Mouse (Mus musculus) hindbrain, embryonic 14.5 days (tissue): ENCODE measurements at regions not wholly inside any gene's neighbourhood (a gene's known extent, or its start where the extent isn't known, plus 50 kb on each side); places are given as distances from the start of the nearest gene placed in this dataset.

Source experiments
- ATAC-seq: fragments of 200-750 bp; cut with Nextera tagmentation; 2 replicates; pipeline ENCODE4 v1.8.0; 2017; ENCODE audit warnings: moderate number of reproducible peaks, mild to moderate bottlenecking, moderate TSS enrichment, moderate library complexity; ENCODE audit not compliant: low FRiP score
- DNase-seq: peaks from one replicate; pipeline ENCODE4 v3.0.0-alpha.2; 2015; ENCODE audit warnings: low spot score
- H3K27ac ChIP-seq: fragments of 300-500 bp; sonication (generic); 2 replicates; pipeline ENCODE4 v1.5.1; 2014; ENCODE audit warnings: mild to moderate bottlenecking, moderate library complexity
- H3K27me3 ChIP-seq: fragments of 300-500 bp; sonication (generic); 2 replicates; pipeline ENCODE4 v1.6.1; 2014; ENCODE audit warnings: mild to moderate bottlenecking, low read length, mixed read lengths; ENCODE audit not compliant: control insufficient read depth, insufficient read depth
- H3K36me3 ChIP-seq: fragments of 300-500 bp; sonication (generic); replicated peaks from 2 replicates; pipeline ENCODE4 v1.6.1; 2014; ENCODE audit not compliant: control insufficient read depth, insufficient read depth
- H3K4me1 ChIP-seq: fragments of 300-500 bp; sonication (generic); replicated peaks from 2 replicates; pipeline ENCODE4 v1.6.1; 2014; ENCODE audit warnings: antibody characterized with exemption, low read length, mixed read lengths; ENCODE audit not compliant: control insufficient read depth, insufficient read depth
- H3K4me2 ChIP-seq: fragments of 300-500 bp; sonication (generic); replicated peaks from 2 replicates; pipeline ENCODE4 v1.6.1; 2014; ENCODE audit warnings: mild to moderate bottlenecking, moderate library complexity
- H3K4me3 ChIP-seq: fragments of 300-500 bp; sonication (generic); replicated peaks from 2 replicates; pipeline ENCODE4 v1.5.1; 2014; ENCODE audit warnings: mild to moderate bottlenecking, low read length
- H3K9ac ChIP-seq: fragments of 300-500 bp; sonication (generic); 2 replicates; pipeline ENCODE4 v1.6.1; 2014
- H3K9me3 ChIP-seq: fragments of 300-500 bp; sonication (generic); 2 replicates; pipeline ENCODE4 v1.6.1; 2016; ENCODE audit warnings: low read length; ENCODE audit not compliant: control insufficient read depth
- WGBS: fragments of 180-500 bp; shearing (Covaris S2); extraction: QIAGEN DNeasy Blood & Tissue Kit; methylation state at CpG from one replicate; pipeline ENCODE4 v1.1.7; 2014; 5-methylcytosine and 5-hydroxymethylcytosine counted together

DNA sequence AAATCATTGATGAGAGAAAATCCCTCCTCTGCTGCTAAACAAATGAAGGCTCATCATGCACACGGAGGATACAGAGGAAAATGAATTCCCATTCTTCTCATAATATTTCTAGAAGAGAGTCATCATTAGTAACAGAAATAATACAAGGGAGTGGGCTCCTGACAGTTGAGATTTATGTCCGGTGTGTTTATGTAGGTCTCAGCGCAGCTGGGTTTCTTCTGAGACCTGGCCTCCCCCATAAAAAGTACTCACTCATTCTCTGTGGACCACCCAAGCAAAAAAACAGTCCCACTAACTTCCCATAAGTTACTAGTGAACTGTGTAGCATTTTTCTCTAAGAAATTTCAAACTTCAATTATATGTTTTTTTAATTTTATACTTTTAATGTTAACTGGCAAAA lies 792.7 kb upstream of the Map3k7 start:
- Histone ChIP-seq H3K4me2 (no peak overlapping the region), H3K27me3 (no peaks in the 10 kb centered on the region), H3K9me3 (no peaks in the 10 kb centered on the region), H3K4me3 (no peak overlapping the region), H3K9ac (no peak overlapping the region), H3K27ac (no peak overlapping the region), H3K4me1 (no peaks in the 10 kb centered on the region; the same call in 1 of the 2 replicates), H3K36me3 (no peaks in the 10 kb centered on the region)
- DNase-seq (no peak), ATAC-seq (no peak)
- 74% methylated on average over 3 of the region's 3 CpGs for WGBS

DNA sequence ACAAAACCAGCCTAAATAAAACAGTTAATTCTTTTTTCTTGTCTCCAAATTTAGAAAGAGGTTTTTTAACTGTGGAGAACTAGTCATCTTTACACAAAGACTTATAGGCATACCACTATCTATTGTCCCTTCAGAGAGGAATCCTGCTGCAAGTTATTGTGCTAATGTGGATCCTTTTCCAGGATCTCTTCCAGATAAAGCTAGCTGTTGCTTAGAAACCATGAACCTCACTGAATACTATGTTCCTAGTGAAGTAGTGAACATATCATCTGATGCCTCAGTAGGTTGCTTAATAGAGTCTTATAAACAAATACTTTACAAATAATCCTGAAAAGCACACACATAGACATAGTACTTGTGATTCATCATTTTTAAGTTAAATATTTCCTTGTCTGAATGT lies 766.0 kb upstream of the Map3k7 start:
- no peak overlapping the region for H3K4me3 ChIP-seq
- no peak overlapping the region for H3K9ac ChIP-seq
- H3K36me3 ChIP-seq = no peaks in the 10 kb centered on the region
- DNase-seq (no peak), ATAC-seq (no peak)
- H3K4me1 ChIP-seq = no peaks in the 10 kb centered on the region
- H3K27me3 ChIP-seq = no peaks in the 10 kb centered on the region
- no peak overlapping the region for H3K27ac ChIP-seq
- no peaks in the 10 kb centered on the region for H3K9me3 ChIP-seq
- H3K4me2 ChIP-seq = no peak overlapping the region

DNA sequence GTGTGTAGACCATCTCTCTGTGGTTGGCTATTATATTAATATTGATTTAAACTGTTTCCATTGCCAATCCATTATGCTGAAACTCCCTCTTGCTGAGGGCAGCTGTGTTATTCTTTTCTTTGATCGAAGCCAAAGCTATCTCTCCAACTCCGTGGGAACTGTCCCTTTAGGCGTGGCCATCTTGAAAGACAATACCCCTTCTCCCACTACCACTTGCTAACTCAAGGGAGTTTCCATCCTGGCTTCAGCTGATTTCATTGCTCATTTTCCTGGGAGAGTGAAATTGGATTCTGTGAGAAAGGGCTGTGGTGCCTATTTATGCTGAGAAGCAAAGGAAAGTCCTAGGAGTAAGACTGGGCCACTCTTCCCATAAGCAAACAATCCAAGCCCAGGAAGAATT lies 760.6 kb upstream of the Map3k7 start:
- H3K4me3 ChIP-seq = no peak overlapping the region
- no peaks in the 10 kb centered on the region for H3K4me1 ChIP-seq
- H3K27ac ChIP-seq = no peak overlapping the region
- no peaks in the 10 kb centered on the region for H3K27me3 ChIP-seq
- H3K9ac ChIP-seq = no peak overlapping the region
- no peak for ATAC-seq
- no peaks in the 10 kb centered on the region for H3K9me3 ChIP-seq
- H3K36me3 ChIP-seq = no peaks in the 10 kb centered on the region
- DNase-seq = no peak
- H3K4me2 ChIP-seq = no peak overlapping the region
- 71% methylated on average over 3 of the region's 3 CpGs for WGBS

DNA sequence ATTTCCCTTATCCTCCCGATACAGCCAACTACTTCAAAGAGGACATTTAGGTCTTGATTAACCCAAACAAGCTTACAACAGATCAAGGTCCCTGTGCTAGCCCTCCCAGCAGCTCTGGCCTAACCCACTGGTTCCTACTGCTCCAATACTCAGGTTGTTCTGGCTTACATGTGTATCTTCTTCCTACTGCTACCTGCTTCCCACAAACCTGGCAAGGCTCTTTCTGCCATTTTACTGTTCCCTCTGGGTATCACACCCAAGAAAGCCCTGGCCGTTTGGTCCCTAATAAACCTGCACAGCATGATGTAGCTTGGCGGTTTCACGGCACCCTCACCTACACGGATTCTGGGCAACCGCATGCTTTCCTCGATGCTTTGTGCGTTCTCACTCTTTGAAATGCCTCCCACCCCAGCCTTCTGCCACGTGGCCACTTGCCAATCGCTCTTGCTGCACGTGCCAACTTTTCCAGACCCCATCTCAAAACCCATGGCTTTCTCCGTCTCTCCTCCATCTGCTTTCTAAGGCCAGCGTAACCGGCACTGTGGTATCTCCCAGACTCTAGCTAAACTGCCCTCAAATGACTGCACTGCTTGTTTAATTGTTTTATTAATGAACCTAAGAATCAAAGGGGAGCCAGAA lies 758.4 kb upstream of the Map3k7 start:
- Histone ChIP-seq H3K36me3 (no peaks in the 10 kb centered on the region), H3K27ac (no peak overlapping the region), H3K4me2 (no peak overlapping the region), H3K4me3 (no peak overlapping the region), H3K9ac (no peak overlapping the region), H3K9me3 (no peaks in the 10 kb centered on the region), H3K27me3 (no peaks in the 10 kb centered on the region), H3K4me1 (no peaks in the 10 kb centered on the region)
- WGBS = 67% methylated on average over 14 of the region's 14 CpGs
- 0 out of 2 replicates have a peak, but pooled peaks have one; percentile 55 for ATAC-seq
- peak; percentile 44 for DNase-seq

DNA sequence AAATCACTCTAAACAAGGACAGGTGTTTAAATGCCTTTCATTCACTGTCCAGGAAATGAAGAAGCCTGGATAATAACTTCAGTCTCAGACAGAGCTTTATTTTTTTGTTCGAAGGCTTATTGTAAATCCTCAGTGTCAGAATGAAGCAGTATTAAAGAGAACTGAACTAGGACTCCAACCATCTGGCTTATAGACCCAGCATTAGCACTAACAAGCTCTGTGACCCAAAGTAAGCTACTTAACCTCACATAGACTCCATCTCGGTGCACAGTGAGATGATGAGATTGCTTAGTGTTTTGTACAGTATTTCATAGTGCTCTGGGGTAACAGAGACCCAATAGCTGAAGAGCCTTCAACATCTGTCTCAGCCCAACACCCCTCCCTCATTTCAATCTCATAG lies 738.2 kb upstream of the Map3k7 start:
- Histone ChIP-seq H3K4me2 (no peak overlapping the region), H3K4me1 (no peaks in the 10 kb centered on the region), H3K36me3 (no peaks in the 10 kb centered on the region), H3K9me3 (no peaks in the 10 kb centered on the region), H3K27ac (no peak overlapping the region), H3K9ac (no peak overlapping the region), H3K27me3 (no peaks in the 10 kb centered on the region), H3K4me3 (no peak overlapping the region)
- 78% methylated on average over 2 of the region's 2 CpGs for WGBS
- no peak for DNase-seq
- ATAC-seq = no peak

DNA sequence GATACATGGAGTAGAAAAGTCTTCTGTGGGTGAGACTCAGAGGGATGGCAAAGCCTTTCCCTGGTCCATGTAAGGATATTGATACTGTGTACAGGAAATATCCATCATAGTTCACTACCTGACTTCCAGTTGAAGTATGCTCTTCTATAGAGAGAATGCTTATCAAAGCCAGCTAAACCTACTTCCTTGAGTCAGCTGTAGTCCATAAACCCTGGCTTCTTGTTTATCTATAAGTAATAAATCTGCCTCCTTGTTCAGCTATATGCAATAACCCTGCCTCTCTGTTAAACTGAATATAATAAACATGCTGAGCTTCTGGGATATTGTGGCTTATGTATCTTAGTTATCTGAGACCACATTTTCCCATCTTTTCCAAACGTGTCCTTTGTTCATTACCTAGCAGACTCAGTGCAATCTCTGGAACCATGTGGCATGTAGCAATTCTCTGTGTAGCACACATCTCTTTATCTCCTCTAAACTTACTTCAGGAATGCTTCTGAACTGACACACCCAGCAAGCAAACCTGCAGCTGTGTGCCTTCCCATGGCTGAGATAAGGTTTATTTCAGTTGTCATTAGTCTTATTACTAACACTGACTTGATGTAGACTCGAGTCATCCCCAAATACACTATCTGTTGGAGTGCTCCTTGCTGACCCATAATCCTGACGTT lies 694.9 kb upstream of the Map3k7 start:
- DNase-seq = no peak
- Histone ChIP-seq H3K36me3 (no peaks in the 10 kb centered on the region), H3K27me3 (no peaks in the 10 kb centered on the region), H3K4me2 (no peak overlapping the region), H3K9ac (no peak overlapping the region), H3K9me3 (no peaks in the 10 kb centered on the region), H3K27ac (no peak overlapping the region), H3K4me1 (no peaks in the 10 kb centered on the region), H3K4me3 (no peak overlapping the region)
- no peak for ATAC-seq
- WGBS = 87% methylated on average over 3 of the region's 3 CpGs

DNA sequence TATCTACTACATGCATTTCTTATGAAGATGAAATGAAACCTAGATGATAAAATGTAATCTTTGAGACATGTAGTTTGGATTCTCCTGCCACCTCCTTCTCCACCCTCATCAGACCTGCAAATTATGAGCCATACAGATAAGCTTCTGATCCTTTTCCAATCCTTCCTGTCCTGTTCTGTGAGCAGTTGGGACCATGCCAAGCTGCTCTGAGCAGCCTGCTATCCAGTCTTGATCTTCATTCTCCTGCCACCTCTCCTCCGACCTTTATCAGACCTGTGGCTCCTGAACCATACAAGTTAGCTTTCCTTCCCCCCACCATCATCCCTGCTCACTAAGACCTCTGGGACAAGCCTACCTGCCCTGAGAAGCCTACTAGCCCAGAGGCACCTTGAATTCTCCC lies 689.8 kb upstream of the Map3k7 start:
- H3K27ac ChIP-seq = no peak overlapping the region
- no peak for DNase-seq
- H3K9ac ChIP-seq = no peak overlapping the region
- no peaks in the 10 kb centered on the region for H3K27me3 ChIP-seq
- 90% methylated on average over 1 of the region's 1 CpGs for WGBS
- H3K4me2 ChIP-seq = no peak overlapping the region
- H3K9me3 ChIP-seq = no peaks in the 10 kb centered on the region
- no peaks in the 10 kb centered on the region for H3K4me1 ChIP-seq
- ATAC-seq = no peak
- H3K4me3 ChIP-seq = no peak overlapping the region
- H3K36me3 ChIP-seq = no peaks in the 10 kb centered on the region

DNA sequence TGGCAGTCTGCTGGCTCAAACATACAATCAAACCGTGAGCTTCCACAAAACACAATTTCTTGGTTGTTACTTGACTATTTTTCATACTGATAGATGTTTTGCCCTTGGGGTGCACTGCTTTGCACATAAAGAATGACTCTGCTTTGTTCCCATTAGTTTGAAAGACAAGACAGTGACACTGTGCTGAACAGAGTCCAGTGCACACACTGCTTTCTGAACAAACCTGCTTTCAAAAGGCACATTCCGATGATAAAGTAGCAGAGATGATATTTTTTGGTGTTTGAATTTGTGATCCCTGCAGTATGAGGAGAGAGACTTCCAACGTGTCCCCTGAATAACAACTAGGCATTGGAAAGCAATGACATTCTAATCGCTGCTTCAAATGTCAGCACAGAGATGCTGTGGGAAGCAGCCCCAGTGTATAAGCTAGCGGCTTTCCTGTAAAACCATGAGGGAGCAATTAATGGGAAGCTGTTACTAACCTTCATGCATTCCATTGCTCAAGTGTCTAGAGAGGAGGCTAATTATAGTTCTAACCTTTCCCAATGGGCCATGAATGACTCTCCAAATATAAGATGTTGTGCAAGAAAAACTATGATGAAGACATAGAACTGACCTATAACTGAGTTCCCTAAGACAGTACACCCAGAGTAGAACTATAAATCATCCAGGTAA lies 673.5 kb upstream of the Map3k7 start:
- Histone ChIP-seq H3K4me3 (no peak overlapping the region), H3K36me3 (no peaks in the 10 kb centered on the region), H3K4me2 (no peak overlapping the region), H3K27me3 (no peaks in the 10 kb centered on the region), H3K27ac (peak overlapping the region; percentile 22; the same call in 1 of the 2 replicates), H3K9me3 (no peaks in the 10 kb centered on the region), H3K9ac (no peak overlapping the region), H3K4me1 (no peaks in the 10 kb centered on the region; the same call in 1 of the 2 replicates)
- 25% methylated on average over 5 of the region's 5 CpGs for WGBS
- DNase-seq (no peak), ATAC-seq (peak; percentile 24; the same call in 1 of the 2 replicates)

DNA sequence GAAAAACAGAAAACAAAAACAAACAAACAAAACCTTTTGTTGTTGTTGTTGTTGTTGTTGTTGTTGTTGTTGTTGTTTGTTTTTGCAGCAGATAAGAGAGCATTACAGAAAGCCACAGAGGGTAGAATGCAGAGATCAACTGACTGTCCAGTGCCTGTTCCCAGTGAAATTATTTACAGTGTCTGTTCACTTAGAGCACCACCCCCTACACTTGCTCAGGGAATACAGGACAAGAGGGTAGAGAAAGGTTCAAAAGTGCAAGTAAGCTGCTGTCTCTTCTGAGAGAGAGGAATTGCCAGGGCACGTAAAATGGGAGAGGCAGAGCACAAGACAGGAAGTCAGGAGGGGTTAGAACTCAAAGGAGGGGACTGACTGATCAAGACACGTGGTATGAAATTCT lies 670.1 kb upstream of the Map3k7 start:
- H3K27me3 ChIP-seq = no peaks in the 10 kb centered on the region
- H3K9ac ChIP-seq = no peak overlapping the region
- no peaks in the 10 kb centered on the region for H3K36me3 ChIP-seq
- ATAC-seq (no peak), DNase-seq (no peak)
- WGBS = 79% methylated on average over 2 of the region's 2 CpGs
- H3K4me2 ChIP-seq = no peak overlapping the region
- H3K9me3 ChIP-seq = no peaks in the 10 kb centered on the region
- H3K4me3 ChIP-seq = no peak overlapping the region
- no peaks in the 10 kb centered on the region; the same call in 1 of the 2 replicates for H3K4me1 ChIP-seq
- H3K27ac ChIP-seq = no peak overlapping the region
